Mouse (Mus musculus) forebrain, embryonic 15.5 days (tissue): Measurements from ENCODE around the gene H2-Eb1. TPM values are rescaled to one million over a fixed set of nuclear protein-coding genes. Genes with fewer than 3 reads are reported as not detected.

ENCODE experiments used
- ATAC-seq: fragments of 200-750 bp; cut with Nextera tagmentation; replicated peaks from 2 replicates; pipeline ENCODE4 v1.8.0; 2017; ENCODE audit warnings: mild to moderate bottlenecking, moderate TSS enrichment, moderate library complexity
- H3K27ac ChIP-seq: fragments of 300-500 bp; sonication (generic); replicated peaks from 2 replicates; pipeline ENCODE4 v1.5.1; 2015; ENCODE audit warnings: mild to moderate bottlenecking, inconsistent platforms
- H3K27me3 ChIP-seq: fragments of 300-500 bp; sonication (generic); 2 replicates; pipeline ENCODE4 v1.6.1; 2015; ENCODE audit warnings: inconsistent platforms
- H3K36me3 ChIP-seq: fragments of 300-500 bp; sonication (generic); 2 replicates; pipeline ENCODE4 v1.6.1; 2015; ENCODE audit warnings: mild to moderate bottlenecking, inconsistent platforms
- H3K4me1 ChIP-seq: fragments of 300-500 bp; sonication (generic); 2 replicates; pipeline ENCODE4 v1.6.1; 2015; ENCODE audit warnings: inconsistent platforms
- H3K4me2 ChIP-seq: fragments of 300-500 bp; sonication (generic); replicated peaks from 2 replicates; pipeline ENCODE4 v1.6.1; 2015; ENCODE audit warnings: mild to moderate bottlenecking, inconsistent platforms
- H3K4me3 ChIP-seq: fragments of 300-500 bp; sonication (generic); 2 replicates; pipeline ENCODE4 v1.5.1; 2015; ENCODE audit warnings: mild to moderate bottlenecking, inconsistent platforms
- H3K9ac ChIP-seq: fragments of 300-500 bp; sonication (generic); replicated peaks from 2 replicates; pipeline ENCODE4 v1.6.1; 2015; ENCODE audit warnings: mild to moderate bottlenecking, inconsistent platforms
- H3K9me3 ChIP-seq: fragments of 300-500 bp; sonication (generic); 2 replicates; pipeline ENCODE4 v1.6.1; 2016; ENCODE audit warnings: inconsistent platforms
- WGBS: fragments of 180-500 bp; shearing (Covaris S2); methylation state at CpG from one replicate; pipeline ENCODE4 v1.1.7; 2015; ENCODE audit warnings: mixed read lengths; 5-methylcytosine and 5-hydroxymethylcytosine counted together
- polyA plus RNA-seq: library from polyadenylated mRNA; unstranded; fragments of >200 nt; fragmentation: Nextera tagmentation; extraction: Ambion mirVana; gene quantifications from 2 replicates; pipeline ENCODE4 v1.2.1, GENCODE M21; 2015

H2-Eb1 gene
- polyA plus RNA-seq, 1 experiment from 2014 or later: 1.1 TPM

GRCm38 (mm10) chr17:34365031-34365430, 59.4 kb downstream of the H2-Eb1 start:
- Histone ChIP-seq H3K4me2 (no peak overlapping the region), H3K36me3 (no peaks in the 10 kb centered on the region), H3K27me3 (no peaks in the 10 kb centered on the region), H3K9me3 (no peaks in the 10 kb centered on the region), H3K4me1 (no peaks in the 10 kb centered on the region), H3K27ac (no peak overlapping the region), H3K4me3 (no peak overlapping the region), H3K9ac (no peak overlapping the region)
- WGBS: 78% methylated on average over 10 of the region's 10 CpGs
- ATAC-seq: no peak

Other genes starting within 250 kb of the H2-Eb1 start
- 0.15 TPM in 1 of 2 replicates, not detected in the other for gene H2-Oa, start 213.5 kb upstream of the H2-Eb1 start, polyA plus RNA-seq
- gene H2-DMa, start 186.3 kb upstream of the H2-Eb1 start, polyA plus RNA-seq: 12.9 and 13.0 TPM in 2 replicates
- 132 and 133 TPM in 2 replicates for gene Brd2, start 183.2 kb upstream of the H2-Eb1 start, polyA plus RNA-seq
- 1.0 and 1.4 TPM in 2 replicates for gene H2-DMb2, start 162.6 kb upstream of the H2-Eb1 start, polyA plus RNA-seq
- gene H2-DMb1, start 152.8 kb upstream of the H2-Eb1 start, polyA plus RNA-seq: 0.88 and 0.91 TPM in 2 replicates
- gene Tap1, start 118.3 kb upstream of the H2-Eb1 start, polyA plus RNA-seq: 1.5 and 1.6 TPM in 2 replicates
- 0.73 and 1.1 TPM in 2 replicates for gene Psmb9, start 118.1 kb upstream of the H2-Eb1 start, polyA plus RNA-seq
- gene Psmb8, start 108.1 kb upstream of the H2-Eb1 start, polyA plus RNA-seq: 2.3 and 2.6 TPM in 2 replicates
- 1.3 and 1.7 TPM in 2 replicates for gene Tap2, start 102.3 kb upstream of the H2-Eb1 start, polyA plus RNA-seq
- 0.20 TPM in 1 of 2 replicates, not detected in the other for gene H2-Ob, start 67.0 kb upstream of the H2-Eb1 start, polyA plus RNA-seq
- 0.86 and 1.2 TPM in 2 replicates for gene H2-Ab1, start 48.2 kb upstream of the H2-Eb1 start, polyA plus RNA-seq
- 0.23 TPM in 1 of 2 replicates, not detected in the other for gene H2-Aa, start 18.0 kb upstream of the H2-Eb1 start, polyA plus RNA-seq
- 0.14 TPM in 1 of 2 replicates, not detected in the other for gene H2-Eb2, start 19.8 kb downstream of the H2-Eb1 start, polyA plus RNA-seq
- 0.06 TPM in 1 of 2 replicates, not detected in the other for gene Btnl2, start 49.0 kb downstream of the H2-Eb1 start, polyA plus RNA-seq
- gene Btnl1, start 71.3 kb downstream of the H2-Eb1 start, polyA plus RNA-seq: not detected in 2 replicates
- 1.5 and 3.3 TPM in 2 replicates for gene BC051142, start 93.0 kb downstream of the H2-Eb1 start, polyA plus RNA-seq
- not detected in 2 replicates for gene Btnl4, start 171.5 kb downstream of the H2-Eb1 start, polyA plus RNA-seq
- not detected in 2 replicates for gene Btnl6, start 211.5 kb downstream of the H2-Eb1 start, polyA plus RNA-seq